Mouse (Mus musculus) heart, embryonic 15.5 days (tissue): ENCODE data around the gene Ccdc9. TPM values are rescaled to one million over a fixed set of nuclear protein-coding genes. Genes with fewer than 3 reads are reported as not detected.

Source experiments
- ATAC-seq: fragments of 200-750 bp; cut with Nextera tagmentation; replicated peaks from 2 replicates; pipeline ENCODE4 v1.8.0; 2017; ENCODE audit warnings: low read depth, moderate TSS enrichment; ENCODE audit not compliant: insufficient number of reproducible peaks, insufficient read depth, low FRiP score
- H3K27ac ChIP-seq: fragments of 300-500 bp; sonication (generic); 2 replicates; pipeline ENCODE4 v1.5.1; 2015; ENCODE audit warnings: mild to moderate bottlenecking, inconsistent platforms
- H3K27me3 ChIP-seq: fragments of 300-500 bp; sonication (generic); 2 replicates; pipeline ENCODE4 v1.6.1; 2015; ENCODE audit warnings: inconsistent platforms
- H3K36me3 ChIP-seq: fragments of 300-500 bp; sonication (generic); 2 replicates; pipeline ENCODE4 v1.6.1; 2015; ENCODE audit warnings: mild to moderate bottlenecking, inconsistent platforms
- H3K4me1 ChIP-seq: fragments of 300-500 bp; sonication (generic); replicated peaks from 2 replicates; pipeline ENCODE4 v1.6.1; 2015; ENCODE audit warnings: inconsistent platforms
- H3K4me2 ChIP-seq: fragments of 300-500 bp; sonication (generic); 2 replicates; pipeline ENCODE4 v1.6.1; 2015; ENCODE audit warnings: inconsistent platforms, mild to moderate bottlenecking, moderate library complexity
- H3K4me3 ChIP-seq: fragments of 300-500 bp; sonication (generic); 2 replicates; pipeline ENCODE4 v1.5.1; 2015; ENCODE audit warnings: mild to moderate bottlenecking, inconsistent platforms
- H3K9ac ChIP-seq: fragments of 300-500 bp; sonication (generic); 2 replicates; pipeline ENCODE4 v1.6.1; 2015; ENCODE audit warnings: mild to moderate bottlenecking, inconsistent platforms
- H3K9me3 ChIP-seq: fragments of 300-500 bp; sonication (generic); replicated peaks from 2 replicates; pipeline ENCODE4 v1.6.1; 2016; ENCODE audit warnings: inconsistent platforms
- WGBS: fragments of 180-500 bp; shearing (Covaris S2); methylation state at CpG from one replicate; pipeline ENCODE4 v1.1.7; 2015; ENCODE audit warnings: mixed read lengths; 5-methylcytosine and 5-hydroxymethylcytosine counted together
- polyA plus RNA-seq: library from polyadenylated mRNA; unstranded; fragments of >200 nt; fragmentation: Nextera tagmentation; extraction: Ambion mirVana; gene quantifications from 2 replicates; pipeline ENCODE4 v1.2.1, GENCODE M21; 2015

Ccdc9 gene
- polyA plus RNA-seq, 1 experiment from 2014 or later: 14.4 TPM

DNA sequence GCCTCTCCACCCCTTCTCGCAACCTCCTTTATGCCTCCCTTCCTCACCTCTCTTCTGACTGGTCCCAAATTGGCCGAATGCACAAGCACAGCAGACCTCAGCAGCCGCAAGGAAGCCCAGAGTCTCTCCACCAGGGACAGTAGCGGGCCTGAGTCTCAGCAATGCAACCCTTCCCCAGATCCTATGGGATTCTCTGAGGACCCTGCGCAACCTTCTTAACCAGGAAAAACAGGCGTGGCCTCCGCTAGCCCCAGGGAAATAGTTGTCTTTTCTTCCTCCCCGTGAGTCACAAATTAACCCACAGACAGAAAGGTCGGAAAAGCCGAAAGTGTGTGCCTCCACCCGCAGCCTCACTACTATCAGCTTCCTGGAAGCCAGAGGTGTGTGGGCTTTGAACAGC lies 44.8 kb downstream of the Ccdc9 start:
- ATAC-seq: no peak
- Histone ChIP-seq H3K4me3 (no peak overlapping the region), H3K9me3 (no peaks in the 10 kb centered on the region), H3K36me3 (no peaks in the 10 kb centered on the region), H3K4me1 (no peaks in the 10 kb centered on the region), H3K9ac (no peak overlapping the region), H3K27me3 (no peaks in the 10 kb centered on the region), H3K4me2 (no peak overlapping the region), H3K27ac (no peak overlapping the region)
- 55% methylated on average over 11 of the region's 11 CpGs for WGBS

DNA sequence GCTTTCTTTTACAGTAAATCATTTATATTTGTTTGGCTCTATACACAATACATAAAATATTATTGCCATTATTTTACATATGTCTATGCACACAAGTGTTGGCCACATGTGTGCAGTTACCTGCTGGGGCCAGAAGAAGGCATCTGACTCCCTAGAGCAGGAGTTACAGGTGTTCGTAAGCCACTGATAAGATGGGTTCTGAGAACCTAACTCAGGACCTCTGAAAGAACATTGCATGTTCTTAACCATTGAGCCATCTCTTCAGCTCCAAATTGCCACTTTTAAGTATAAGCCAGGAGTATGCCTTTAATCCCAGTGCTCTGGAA lies 45.7 kb downstream of the Ccdc9 start:
- no peak overlapping the region for H3K27ac ChIP-seq
- H3K4me1 ChIP-seq: no peaks in the 10 kb centered on the region
- no peaks in the 10 kb centered on the region for H3K27me3 ChIP-seq
- H3K4me2 ChIP-seq: no peak overlapping the region
- WGBS: 93% methylated on average over 1 of the region's 1 CpGs
- H3K36me3 ChIP-seq: no peaks in the 10 kb centered on the region
- H3K4me3 ChIP-seq: no peak overlapping the region
- ATAC-seq: no peak
- no peak overlapping the region for H3K9ac ChIP-seq
- no peaks in the 10 kb centered on the region for H3K9me3 ChIP-seq

DNA sequence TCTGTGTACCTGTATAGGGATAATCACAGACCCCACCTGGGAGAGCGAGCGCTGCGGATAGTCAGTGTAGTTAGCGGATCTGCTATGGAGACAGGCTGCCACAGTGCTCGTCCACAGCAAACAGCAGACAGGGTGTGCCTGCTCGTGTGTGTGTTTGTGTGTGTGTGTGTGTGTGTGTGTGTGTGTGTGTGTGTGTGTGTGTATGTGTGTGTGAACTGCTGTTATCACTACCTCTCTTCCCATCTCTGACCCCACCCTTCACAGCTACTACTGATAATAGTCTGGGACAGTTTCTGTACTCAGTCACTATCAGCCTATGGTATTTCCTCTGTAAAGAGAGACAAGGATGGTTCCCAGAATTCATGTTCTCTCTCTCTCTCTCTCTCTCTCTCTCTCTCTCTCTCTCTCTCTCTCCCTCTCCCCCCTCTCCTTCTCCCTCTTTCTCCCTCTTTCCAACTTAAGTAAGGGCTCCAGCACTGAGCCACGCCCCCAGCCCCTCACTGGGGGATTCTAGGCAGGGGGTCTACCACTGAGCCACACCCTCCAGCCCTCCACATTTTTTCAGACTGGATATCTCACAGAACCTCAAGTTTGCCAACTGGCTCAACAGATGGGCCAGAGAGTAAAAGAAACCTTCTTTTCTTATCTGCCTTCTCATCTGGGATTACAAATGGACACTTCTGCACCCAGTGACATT lies 46.2 kb downstream of the Ccdc9 start:
- Histone ChIP-seq H3K27me3 (no peaks in the 10 kb centered on the region), H3K4me1 (no peaks in the 10 kb centered on the region), H3K27ac (no peak overlapping the region), H3K4me2 (no peak overlapping the region), H3K9ac (no peak overlapping the region), H3K36me3 (no peaks in the 10 kb centered on the region), H3K4me3 (no peak overlapping the region), H3K9me3 (no peaks in the 10 kb centered on the region)
- ATAC-seq: peak; percentile 58
- 69% methylated on average over 7 of the region's 7 CpGs for WGBS

DNA sequence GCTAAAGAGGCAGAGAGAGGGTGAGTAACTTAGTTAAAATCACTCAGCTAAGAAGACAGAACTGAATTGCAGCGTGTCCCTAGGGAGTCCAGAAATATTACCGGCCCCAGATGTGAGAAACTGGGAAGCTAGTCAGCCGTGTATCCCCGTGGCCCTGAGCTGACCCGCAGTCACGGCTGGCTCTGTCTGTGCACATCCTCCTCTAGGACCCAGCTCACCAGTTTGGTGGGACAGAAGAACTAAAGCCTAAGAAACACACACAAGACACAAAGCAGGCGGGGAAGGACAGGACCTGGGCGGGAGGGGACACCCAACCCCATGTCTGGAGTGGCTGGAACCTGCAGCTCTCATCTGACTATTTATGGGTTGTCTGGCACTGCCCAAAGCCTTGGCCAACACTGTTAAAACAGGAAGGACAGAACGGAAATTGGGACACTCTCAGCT lies 47.0 kb downstream of the Ccdc9 start:
- WGBS: 46% methylated on average over 9 of the region's 9 CpGs
- 0 out of 2 replicates have a peak, but pooled peaks have one; percentile 24 for ATAC-seq

GRCm38 (mm10) chr7:16229869-16230268 lies 56.7 kb downstream of the Ccdc9 start:
- no peaks in the 10 kb centered on the region for H3K9me3 ChIP-seq
- H3K4me3 ChIP-seq: no peak overlapping the region
- H3K4me1 ChIP-seq: peaks cover 8% of the 10 kb centered on the region; the same call in 1 of the 2 replicates
- no peak overlapping the region for H3K9ac ChIP-seq
- ATAC-seq: no peak
- H3K36me3 ChIP-seq: no peaks in the 10 kb centered on the region
- no peaks in the 10 kb centered on the region; the same call in 1 of the 2 replicates for H3K27me3 ChIP-seq
- WGBS: 34% methylated on average over 5 of the region's 5 CpGs
- no peak overlapping the region; the same call in 1 of the 2 replicates for H3K27ac ChIP-seq
- no peak overlapping the region for H3K4me2 ChIP-seq

More for the DNA sequence above, 47.0 kb downstream of the Ccdc9 start:
- H3K36me3 ChIP-seq: no peaks in the 10 kb centered on the region
- H3K4me3 ChIP-seq: no peak overlapping the region
- H3K9ac ChIP-seq: no peak overlapping the region
- no peak overlapping the region for H3K27ac ChIP-seq
- H3K9me3 ChIP-seq: no peaks in the 10 kb centered on the region
- no peaks in the 10 kb centered on the region for H3K27me3 ChIP-seq
- H3K4me1 ChIP-seq: no peaks in the 10 kb centered on the region
- H3K4me2 ChIP-seq: no peak overlapping the region

Other genes with a start within 250 kb of the Ccdc9 start
- gene Bicra, start 238.9 kb downstream of the Ccdc9 start, polyA plus RNA-seq: 3.5 and 5.7 TPM in 2 replicates
- gene Zfp541, start 225.0 kb downstream of the Ccdc9 start, polyA plus RNA-seq: not detected in 2 replicates
- gene Napa, start 188.3 kb downstream of the Ccdc9 start, polyA plus RNA-seq: 130 and 161 TPM in 2 replicates
- gene Kptn, start 166.9 kb downstream of the Ccdc9 start, polyA plus RNA-seq: 29.9 and 35.0 TPM in 2 replicates
- 0.13 TPM in 2 replicates for gene Slc8a2, start 157.0 kb downstream of the Ccdc9 start, polyA plus RNA-seq
- 14.3 and 20.0 TPM in 2 replicates for gene Meis3, start 111.7 kb downstream of the Ccdc9 start, polyA plus RNA-seq
- gene Dhx34, start 64.8 kb downstream of the Ccdc9 start, polyA plus RNA-seq: 7.6 and 12.4 TPM in 2 replicates
- gene C5ar2, start 42.6 kb downstream of the Ccdc9 start, polyA plus RNA-seq: 0.76 and 1.1 TPM in 2 replicates
- 2.0 and 4.1 TPM in 2 replicates for gene C5ar1, start 27.3 kb downstream of the Ccdc9 start, polyA plus RNA-seq
- gene Inafm1, start 13.2 kb downstream of the Ccdc9 start, polyA plus RNA-seq: 8.8 and 11.1 TPM in 2 replicates
- 6.6 and 6.9 TPM in 2 replicates for gene Bbc3, start 21.6 kb upstream of the Ccdc9 start, polyA plus RNA-seq
- gene Sae1, start 101.0 kb upstream of the Ccdc9 start, polyA plus RNA-seq: 187 and 209 TPM in 2 replicates
- 7.9 and 13.2 TPM in 2 replicates for gene Zc3h4, start 114.1 kb upstream of the Ccdc9 start, polyA plus RNA-seq
- gene Tmem160, start 166.0 kb upstream of the Ccdc9 start, polyA plus RNA-seq: 76.1 and 76.3 TPM in 2 replicates
- gene Npas1, start 190.9 kb upstream of the Ccdc9 start, polyA plus RNA-seq: 0.16 and 0.36 TPM in 2 replicates